Mouse (Mus musculus): ENCODE data around the gene 1810055G02Rik.

DNA sequence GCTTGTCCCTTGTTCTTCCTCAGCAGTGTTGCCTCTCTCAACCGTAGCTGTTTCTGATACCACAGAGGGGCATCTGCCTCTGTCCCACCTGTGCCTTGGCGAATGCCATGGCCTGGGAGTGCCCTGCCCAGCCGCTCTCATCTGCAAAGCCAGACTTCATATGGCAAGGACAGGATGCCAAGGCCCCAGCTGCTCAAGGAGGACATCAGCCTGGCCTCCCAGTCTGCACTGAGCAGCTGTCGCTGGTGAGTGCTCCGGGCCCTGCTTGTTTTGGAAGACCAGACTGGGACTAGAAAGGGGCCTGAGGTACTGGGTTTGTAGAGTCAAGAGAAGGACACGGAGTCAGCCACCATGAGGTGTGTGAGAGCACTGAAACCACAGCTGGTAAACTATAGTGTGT, 6.3 kb downstream of the 1810055G02Rik start:
- TF ChIP-seq GATA1 (IDR thresholded peaks at IDR 0.05; ENCODE audit: low read length) (no peak), TAL1 (IDR thresholded peaks at IDR 0.05; ENCODE audit: low read length) (no peak)
